Mouse (Mus musculus) bone marrow macrophage, adult 2 months (primary cell): ENCODE results near the gene Tspan3. TPM values are rescaled to one million over a fixed set of nuclear protein-coding genes. Genes with fewer than 3 reads are reported as not detected.

Source experiments
- H3K27ac ChIP-seq: 2 replicates; pipeline ENCODE4 v1.5.1; 2012; ENCODE audit warnings: low read depth, low read length; ENCODE audit not compliant: insufficient read depth
- H3K4me1 ChIP-seq: 2 replicates; pipeline ENCODE4 v1.6.1; 2012; ENCODE audit warnings: low read length; ENCODE audit not compliant: control insufficient read depth, insufficient read depth
- H3K4me3 ChIP-seq: 2 replicates; pipeline ENCODE4 v1.5.1; 2012; ENCODE audit warnings: mild to moderate bottlenecking, low read length, moderate library complexity; ENCODE audit not compliant: insufficient read depth
- CTCF ChIP-seq: IDR thresholded peaks from 2 replicates; pipeline ENCODE4 v1.5.1; 2012; ENCODE audit warnings: low read depth, mild to moderate bottlenecking, low read length, moderate library complexity
- POLR2A ChIP-seq: IDR thresholded peaks from 2 replicates; pipeline ENCODE4 v1.6.1; 2012; ENCODE audit warnings: mild to moderate bottlenecking, low read depth, low read length, borderline replicate concordance
- polyA plus RNA-seq: library from polyadenylated mRNA; stranded (reverse); fragments of >200 nt; gene quantifications from 2 replicates; pipeline ENCODE4 v1.2.4, GENCODE M21; 2012; ENCODE audit not compliant: missing spikeins, insufficient read depth, insufficient read length

The Tspan3 gene
- polyA plus RNA-seq, 1 experiment = 57.9 TPM

DNA sequence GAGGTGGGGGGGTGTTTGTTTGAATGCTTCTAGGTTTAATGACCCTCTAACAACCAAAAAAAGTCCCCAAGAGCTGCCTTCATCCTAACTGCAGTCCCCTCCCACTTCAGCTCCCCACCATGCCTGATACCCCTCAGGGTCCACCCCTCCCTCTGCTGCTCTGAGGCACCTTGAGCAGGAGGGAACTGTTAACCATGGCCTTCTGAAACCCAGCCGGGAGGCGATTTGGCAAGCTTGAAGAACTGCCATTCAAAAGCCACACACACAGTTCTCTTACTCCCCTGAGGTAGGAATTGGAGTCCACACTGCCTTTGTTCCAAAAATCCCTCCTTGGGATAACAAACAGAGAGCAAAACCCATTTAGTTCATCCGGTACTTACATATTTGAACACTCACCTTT lies 29.9 kb upstream of the Tspan3 start:
- Histone ChIP-seq H3K27ac (no peak overlapping the region), H3K4me1 (peaks cover 2% of the 10 kb centered on the region; the same call in 1 of the 2 replicates), H3K4me3 (no peak overlapping the region)
- TF ChIP-seq CTCF (no peak), POLR2A (no peak)

DNA sequence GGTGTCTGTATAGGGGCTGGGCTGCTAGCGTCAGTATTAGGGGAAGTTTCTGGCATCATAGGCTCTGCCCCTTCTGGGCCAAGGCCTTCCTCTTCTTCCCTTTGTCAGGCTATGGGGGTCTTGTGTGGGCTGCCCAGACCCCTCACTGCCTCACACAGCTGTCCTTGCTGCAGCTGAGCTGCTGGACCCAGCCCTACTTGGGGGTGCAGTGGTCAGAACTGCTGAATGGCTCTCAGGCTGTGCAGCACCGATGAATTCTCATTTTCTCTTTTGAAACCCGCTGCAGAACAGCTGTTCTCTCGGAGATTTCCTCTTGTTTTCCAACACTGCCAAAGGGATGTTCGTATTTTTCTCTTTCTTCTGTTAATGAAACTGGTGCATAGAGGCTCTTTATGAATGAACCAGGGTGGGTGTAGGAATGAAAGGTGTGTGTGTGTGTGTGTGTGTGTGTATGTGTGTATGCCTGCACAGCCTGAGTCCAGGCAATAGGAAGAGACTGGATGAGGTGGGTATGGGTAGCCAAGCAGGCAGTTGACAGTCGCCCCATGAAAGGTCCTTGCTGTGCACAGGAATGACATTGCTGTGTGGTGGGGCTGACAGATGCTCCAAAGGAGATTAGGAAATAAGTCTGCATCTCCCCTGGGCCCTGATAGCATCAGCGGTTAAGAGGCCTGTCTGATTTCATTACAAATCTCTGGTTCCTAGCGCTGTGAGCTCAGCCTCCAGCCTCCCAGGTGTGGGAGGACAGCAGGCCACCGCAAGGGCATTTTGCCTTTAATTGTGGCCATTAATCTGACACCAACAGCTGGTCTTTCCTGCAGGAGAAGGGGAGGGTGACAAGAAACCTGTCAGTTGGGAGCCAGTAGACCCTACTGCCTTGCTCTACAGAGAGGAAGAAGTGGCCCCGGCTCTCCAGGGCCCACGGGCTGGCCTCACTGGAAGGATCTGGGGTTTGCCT lies 26.5 kb upstream of the Tspan3 start:
- no peak for TF ChIP-seq POLR2A
- TF ChIP-seq CTCF = no peak
- no peak overlapping the region for H3K4me3 ChIP-seq
- H3K4me1 ChIP-seq = no peaks in the 10 kb centered on the region
- H3K27ac ChIP-seq = no peak overlapping the region

DNA sequence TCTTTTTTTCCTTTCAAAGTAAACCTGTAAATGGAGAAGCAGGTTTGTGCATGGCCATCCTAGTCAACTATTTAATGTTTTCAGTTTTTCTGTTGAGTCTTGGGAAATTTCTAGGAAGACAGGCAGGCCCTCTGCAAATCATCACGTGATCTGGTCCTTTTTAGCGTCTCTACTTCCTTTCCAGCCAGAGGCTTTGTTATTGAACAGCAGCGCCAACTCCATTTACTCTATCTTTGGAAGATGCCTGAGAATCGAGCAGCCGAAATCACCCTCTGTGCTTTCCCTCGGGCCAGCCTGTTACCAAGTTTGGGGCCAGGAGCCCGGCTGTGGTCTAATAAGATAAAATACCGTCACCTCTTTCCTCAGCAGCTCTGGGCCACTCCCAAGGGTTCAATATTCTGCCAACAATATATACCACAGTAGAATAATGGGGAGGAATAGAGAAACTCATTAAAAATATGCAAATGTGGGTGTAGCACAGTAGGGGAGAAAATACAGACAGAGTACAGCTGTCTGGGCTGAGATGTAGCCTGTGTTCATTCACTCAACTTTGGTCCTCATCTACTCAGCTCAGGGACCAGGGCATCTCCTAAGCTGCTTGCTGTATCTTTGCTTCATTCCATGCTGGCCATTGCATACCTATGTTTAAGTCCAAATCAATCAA lies 15.0 kb upstream of the Tspan3 start:
- no peak overlapping the region for H3K27ac ChIP-seq

DNA sequence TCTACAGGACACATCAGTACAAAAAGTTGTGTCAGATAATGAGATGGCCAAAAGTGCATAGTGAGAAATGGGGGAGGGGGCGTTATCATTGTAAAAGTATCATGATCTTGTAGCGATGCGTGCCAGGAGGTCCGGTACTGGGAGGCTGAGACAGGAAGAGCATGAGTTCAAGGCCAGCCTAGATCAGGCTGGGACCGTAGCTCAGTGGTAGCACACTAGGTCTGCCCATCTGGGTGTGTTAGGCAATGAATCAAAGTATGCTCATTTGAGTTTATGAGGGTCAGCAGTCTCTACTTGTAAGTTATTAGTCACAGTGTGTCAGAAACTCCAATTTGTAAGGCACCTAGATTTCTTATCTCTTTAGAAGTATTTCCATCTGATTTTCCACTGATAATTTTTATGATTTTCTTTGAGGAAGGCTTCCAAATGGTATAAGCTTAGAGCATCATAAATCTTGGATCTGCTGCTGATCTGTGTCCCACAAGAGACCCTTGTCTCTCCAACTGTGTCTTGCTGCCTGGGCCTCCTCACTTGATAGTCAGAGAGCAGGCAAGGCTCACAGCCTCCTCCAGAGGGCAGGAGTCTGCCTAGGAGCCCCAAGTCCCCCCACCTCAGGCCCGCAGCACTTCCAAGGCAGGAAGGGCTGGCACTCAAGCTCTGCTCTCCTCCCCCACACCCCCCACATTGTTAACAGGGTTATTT lies 14.3 kb upstream of the Tspan3 start:
- TF ChIP-seq POLR2A = no peak
- no peak for TF ChIP-seq CTCF
- Histone ChIP-seq H3K4me1 (peaks cover 10% of the 10 kb centered on the region; the same call in 1 of the 2 replicates), H3K27ac (no peak overlapping the region)

More for the DNA sequence above, 15.0 kb upstream of the Tspan3 start:
- no peak overlapping the region for H3K4me3 ChIP-seq
- TF ChIP-seq CTCF = no peak
- TF ChIP-seq POLR2A = no peak
- H3K4me1 ChIP-seq = peaks cover 10% of the 10 kb centered on the region; the same call in 1 of the 2 replicates

DNA sequence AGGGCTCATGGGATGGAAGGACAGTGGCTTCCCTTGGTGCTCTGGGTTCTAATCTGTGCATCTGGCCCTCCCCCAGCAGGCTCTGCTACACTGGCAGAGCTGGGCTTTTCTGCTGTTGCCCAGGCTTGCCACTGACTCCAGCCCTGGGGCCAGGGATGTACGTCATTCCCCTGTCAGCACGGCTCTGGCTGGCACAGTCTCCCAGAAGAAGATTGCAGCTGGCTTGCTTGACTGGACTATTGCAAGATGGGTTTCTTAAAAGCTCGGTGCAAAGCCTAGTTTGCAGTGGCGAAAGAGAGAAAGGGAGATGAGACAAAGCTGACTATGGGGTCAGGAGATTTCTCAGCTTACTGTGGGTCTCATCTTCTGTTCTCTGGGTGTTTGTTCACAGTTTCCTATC lies 12.1 kb upstream of the Tspan3 start:
- no peak overlapping the region for H3K4me3 ChIP-seq
- no peak overlapping the region for H3K27ac ChIP-seq
- no peak for TF ChIP-seq CTCF
- TF ChIP-seq POLR2A = no peak
- peaks cover 10% of the 10 kb centered on the region; the same call in 1 of the 2 replicates for H3K4me1 ChIP-seq

More for the DNA sequence above, 14.3 kb upstream of the Tspan3 start:
- no peak overlapping the region for H3K4me3 ChIP-seq

DNA sequence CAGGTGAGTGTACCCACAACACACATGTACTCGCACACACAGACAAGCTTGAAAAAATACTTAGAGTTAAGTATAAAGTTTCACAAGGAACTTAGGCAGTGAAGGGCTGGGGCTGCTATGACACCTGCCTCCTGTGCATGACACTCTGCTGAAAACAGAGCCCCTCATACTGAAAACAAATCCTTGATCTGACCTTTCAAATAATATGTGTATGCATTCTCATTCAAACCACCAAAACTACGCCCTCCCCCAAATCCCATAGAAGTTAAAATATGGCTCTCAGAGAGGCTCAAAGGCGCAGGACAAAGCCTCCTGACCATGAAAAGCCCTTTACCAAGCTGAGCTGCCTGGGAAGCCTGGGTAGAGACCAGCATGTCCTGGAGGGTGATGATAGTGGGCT lies 10.0 kb upstream of the Tspan3 start:
- TF ChIP-seq CTCF (no peak), POLR2A (no peak)
- H3K4me1 ChIP-seq = peaks cover 5% of the 10 kb centered on the region; the same call in 1 of the 2 replicates
- H3K4me3 ChIP-seq = no peak overlapping the region
- H3K27ac ChIP-seq = no peak overlapping the region

DNA sequence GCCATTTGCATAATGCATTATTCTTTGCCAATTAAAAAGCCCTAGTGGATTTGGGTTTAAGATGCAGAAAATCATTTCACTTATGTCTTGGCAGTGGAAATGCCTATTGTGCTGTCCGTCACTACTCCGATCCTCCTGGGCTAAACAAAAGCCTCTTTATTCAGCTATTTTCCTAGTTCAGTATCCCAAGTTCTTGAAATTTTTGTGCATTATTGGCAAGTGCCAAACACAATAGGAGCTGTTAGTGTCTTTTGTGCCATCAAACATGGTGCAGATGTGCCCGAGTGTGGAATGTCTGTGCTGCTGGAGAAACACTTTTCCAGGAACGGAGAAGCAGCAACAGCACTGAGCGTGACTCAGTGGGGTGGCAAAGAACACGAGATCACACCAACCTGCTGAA lies 2.4 kb upstream of the Tspan3 start:
- Histone ChIP-seq H3K4me3 (no peak overlapping the region), H3K4me1 (peaks cover 27% of the 10 kb centered on the region), H3K27ac (no peak overlapping the region)
- no peak for TF ChIP-seq POLR2A
- TF ChIP-seq CTCF = no peak

DNA sequence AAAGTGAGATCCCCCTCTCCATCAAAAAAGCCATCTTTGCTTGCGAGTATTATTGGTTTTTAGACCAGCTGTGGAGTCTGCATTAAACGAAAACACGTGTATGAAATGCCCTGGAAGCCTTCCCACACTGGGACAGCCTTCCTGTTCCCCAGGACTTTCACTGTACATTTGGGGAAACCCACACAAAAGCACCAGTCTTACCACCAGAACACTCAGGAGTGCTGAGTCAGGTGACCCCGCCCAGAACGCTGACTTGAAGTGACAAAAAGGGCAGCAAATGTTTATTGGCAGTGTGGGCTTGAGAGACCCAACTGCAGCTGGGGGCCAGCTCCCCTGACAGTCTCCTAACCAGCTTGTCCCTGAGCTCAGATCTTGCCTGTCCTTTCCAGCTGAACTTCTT lies 884 bp upstream of the Tspan3 start:
- peaks cover 28% of the 10 kb centered on the region for H3K4me1 ChIP-seq
- H3K27ac ChIP-seq = no peak overlapping the region
- TF ChIP-seq CTCF (no peak), POLR2A (no peak)
- no peak overlapping the region for H3K4me3 ChIP-seq

DNA sequence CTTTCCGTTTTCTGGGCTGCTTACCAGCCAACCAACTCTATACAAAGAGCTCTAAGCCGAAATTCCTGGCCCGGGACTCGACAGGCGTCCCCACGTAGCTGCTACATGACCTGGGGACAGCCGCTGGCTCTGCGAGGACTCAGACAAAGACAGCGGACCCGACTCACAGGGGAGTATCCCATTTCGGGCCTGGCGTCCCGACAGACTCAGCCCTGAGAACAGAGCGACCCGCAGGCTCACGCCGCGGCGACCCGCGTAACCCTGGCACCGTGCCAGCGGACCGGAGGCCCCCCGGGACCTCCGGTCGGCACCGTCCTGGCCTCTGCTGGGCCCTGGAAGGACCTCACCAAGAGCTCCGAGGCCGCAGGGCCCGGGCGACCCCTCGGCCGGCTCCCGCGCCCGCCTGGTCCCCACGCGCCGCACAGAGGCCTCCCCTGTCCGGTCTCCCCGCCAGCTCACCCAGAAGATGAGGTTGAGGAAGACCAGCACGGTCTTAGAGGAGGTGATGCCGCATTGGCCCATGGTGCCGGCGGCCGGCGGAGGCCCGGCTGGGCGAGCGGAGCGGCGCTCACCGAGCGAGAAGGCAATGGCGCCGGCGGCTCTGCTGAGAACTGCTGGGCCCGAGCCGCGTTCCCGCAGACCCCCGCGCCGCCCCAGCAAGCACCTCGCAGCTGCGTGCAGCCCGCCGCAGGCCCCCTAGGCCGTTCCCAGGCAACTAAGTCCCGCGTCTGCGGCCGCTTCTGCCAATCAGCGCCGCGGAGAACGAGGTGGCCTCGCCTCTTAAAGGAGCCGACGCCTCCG lies 4.7 kb downstream of the Tspan3 start:
- TF ChIP-seq CTCF = no peak
- TF ChIP-seq POLR2A = no peak
- Histone ChIP-seq H3K4me3 (peak overlapping the region; percentile 68), H3K4me1 (peaks cover 15% of the 10 kb centered on the region), H3K27ac (no peak overlapping the region; the same call in 1 of the 2 replicates)

DNA sequence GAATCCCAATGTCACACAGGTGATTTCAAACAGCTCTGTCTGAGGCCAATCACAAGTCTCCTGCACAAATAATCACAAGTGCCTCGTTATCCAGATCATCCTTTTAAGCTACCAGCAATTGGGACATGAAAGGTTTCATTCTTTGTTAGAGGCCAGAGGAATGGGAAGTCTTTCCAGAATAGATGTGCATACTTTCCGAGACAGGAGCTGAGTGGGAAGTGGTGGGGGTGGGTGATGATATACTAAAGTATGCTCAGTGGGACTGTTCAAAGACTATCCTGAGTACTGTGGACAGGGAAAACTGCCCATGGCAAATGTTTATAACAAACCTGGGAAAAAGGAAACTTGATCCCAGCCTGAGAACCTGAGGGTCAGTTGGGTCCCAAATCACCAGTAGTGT lies 5.8 kb downstream of the Tspan3 start:
- TF ChIP-seq POLR2A (no peak), CTCF (no peak)
- Histone ChIP-seq H3K4me3 (no peak overlapping the region; the same call in 1 of the 2 replicates), H3K4me1 (peaks cover 12% of the 10 kb centered on the region), H3K27ac (no peak overlapping the region)
